Mouse (Mus musculus) ES-Bruce4 (cell line): Measurements from ENCODE around the gene Trim65. TPM values are rescaled to one million over a fixed set of nuclear protein-coding genes. Genes with fewer than 3 reads are reported as not detected.
"Not testable (repeated sequence)": the region's sequence is repeated elsewhere in the genome, so short reads cannot be mapped to it uniquely, and the experiment has no call there.

Experiments used
- H3K27ac ChIP-seq: 2 replicates; pipeline ENCODE4 v1.5.1; 2012; ENCODE audit warnings: low read length, inconsistent platforms; ENCODE audit not compliant: insufficient read depth
- H3K27me3 ChIP-seq: 2 replicates; pipeline ENCODE4 v1.6.1; 2012; ENCODE audit warnings: mild to moderate bottlenecking, low read length, inconsistent platforms; ENCODE audit not compliant: control insufficient read depth, poor library complexity, insufficient read depth, severe bottlenecking
- H3K36me3 ChIP-seq: 2 replicates; pipeline ENCODE4 v1.6.1; 2012; ENCODE audit warnings: inconsistent platforms, mild to moderate bottlenecking, low read length, moderate library complexity; ENCODE audit not compliant: control insufficient read depth, poor library complexity, insufficient read depth, severe bottlenecking
- H3K4me1 ChIP-seq: one replicate; pipeline ENCODE4 v1.8.1; 2011; ENCODE audit warnings: low read length; ENCODE audit not compliant: control insufficient read depth, insufficient read depth
- H3K4me3 ChIP-seq: 2 replicates; pipeline ENCODE4 v1.5.1; 2011; ENCODE audit warnings: low read depth, mild to moderate bottlenecking, low read length
- H3K9ac ChIP-seq: 2 replicates; pipeline ENCODE4 v1.6.1; 2012; ENCODE audit warnings: low read depth, mild to moderate bottlenecking, inconsistent platforms; ENCODE audit not compliant: poor library complexity, severe bottlenecking
- H3K9me3 ChIP-seq: replicated peaks from 2 replicates; pipeline ENCODE4 v1.6.1; 2012; ENCODE audit warnings: mild to moderate bottlenecking, low read length, inconsistent platforms; ENCODE audit not compliant: control insufficient read depth, poor library complexity, insufficient read depth, severe bottlenecking
- CTCF ChIP-seq: IDR thresholded peaks from one replicate; pipeline ENCODE4 v1.8.1; 2011; ENCODE audit warnings: low read depth, low read length
- EP300 ChIP-seq: IDR thresholded peaks from 2 replicates; pipeline ENCODE4 v1.6.1; 2011; ENCODE audit warnings: low read depth, low read length; ENCODE audit not compliant: insufficient read depth
- POLR2A ChIP-seq: IDR thresholded peaks from one replicate; pipeline ENCODE4 v1.8.1; 2011; ENCODE audit warnings: low read length; ENCODE audit not compliant: insufficient read depth
- polyA plus RNA-seq: library from polyadenylated mRNA; stranded (reverse); fragments of >200 nt; gene quantifications from 2 replicates; pipeline ENCODE4 v1.2.4, GENCODE M21; 2011; ENCODE audit warnings: low read depth; ENCODE audit not compliant: missing spikeins, insufficient read depth, insufficient read length

The Trim65 gene
- polyA plus RNA-seq, 1 experiment, result 0.78 TPM

DNA sequence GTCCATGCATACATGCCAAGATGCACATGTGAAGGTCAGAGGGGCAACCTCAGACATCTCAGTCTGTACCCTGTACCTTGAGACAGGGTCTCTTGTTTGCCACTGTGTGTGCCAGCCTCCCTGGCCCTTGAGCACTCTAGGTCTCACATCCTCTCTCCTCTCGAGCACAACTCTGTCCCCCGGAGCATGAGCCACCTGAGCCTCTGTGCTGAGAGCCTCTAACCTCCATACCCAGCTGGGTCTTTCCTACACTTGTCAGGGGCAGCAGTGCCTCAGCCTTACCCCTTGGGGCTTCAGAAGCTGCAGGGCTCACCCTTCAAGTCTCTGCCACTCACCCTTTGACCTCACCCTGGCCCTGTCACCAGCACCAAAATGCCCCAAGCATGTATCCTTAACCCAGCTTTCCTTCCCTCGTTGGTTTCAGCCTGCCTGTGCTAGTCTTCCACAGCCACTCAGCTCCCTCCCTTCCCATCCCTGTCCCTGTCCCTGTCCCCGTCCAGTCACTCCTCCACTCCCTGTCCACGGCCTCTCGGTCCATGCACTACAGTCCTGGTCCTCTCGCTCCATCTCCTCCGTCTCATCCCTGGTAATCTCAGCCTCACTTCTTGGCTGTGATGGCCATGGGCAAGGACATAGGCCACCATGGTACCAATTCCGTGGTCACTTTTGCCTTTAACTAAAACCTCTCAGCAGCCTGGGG is 1.7 kb downstream of the Trim65 start:
- TF ChIP-seq CTCF (no peak), EP300 (no peak), POLR2A (no peak)
- Histone ChIP-seq H3K9me3 (no peaks in the 10 kb centered on the region), H3K27me3 (no peaks in the 10 kb centered on the region), H3K27ac (no peak overlapping the region), H3K4me1 (peaks cover 3% of the 10 kb centered on the region), H3K36me3 (peaks cover 11% of the 10 kb centered on the region), H3K9ac (no peak overlapping the region), H3K4me3 (no peak overlapping the region)

GRCm38 (mm10) chr11:116127986-116128385 is 2.9 kb downstream of the Trim65 start:
- TF ChIP-seq POLR2A (no peak), CTCF (no peak), EP300 (no peak)
- no peaks in the 10 kb centered on the region for H3K9me3 ChIP-seq
- no peak overlapping the region for H3K27ac ChIP-seq
- H3K9ac ChIP-seq, result no peak overlapping the region
- no peaks in the 10 kb centered on the region for H3K27me3 ChIP-seq
- no peak overlapping the region for H3K4me3 ChIP-seq
- peaks cover 3% of the 10 kb centered on the region for H3K4me1 ChIP-seq
- peaks cover 11% of the 10 kb centered on the region for H3K36me3 ChIP-seq

GRCm38 (mm10) chr11:116127156-116127980 is 3.6 kb downstream of the Trim65 start, which contains the start of gene Trim47:
Trim47 (minus strand) TSS chr11:116127210.
- Histone ChIP-seq H3K27ac (no peak within 1 kb of the TSS), H3K36me3 (peaks cover 7% of the 10 kb centered on the region), H3K9ac (no peak within 1 kb of the TSS; the same call in 1 of the 2 replicates), H3K4me1 (peaks cover 3% of the 10 kb centered on the region), H3K27me3 (no peaks in the 10 kb centered on the region), H3K4me3 (peak within 1 kb of the TSS; percentile 43), H3K9me3 (no peaks in the 10 kb centered on the region)
- TF ChIP-seq POLR2A (no peak), EP300 (no peak), CTCF (no peak)

DNA sequence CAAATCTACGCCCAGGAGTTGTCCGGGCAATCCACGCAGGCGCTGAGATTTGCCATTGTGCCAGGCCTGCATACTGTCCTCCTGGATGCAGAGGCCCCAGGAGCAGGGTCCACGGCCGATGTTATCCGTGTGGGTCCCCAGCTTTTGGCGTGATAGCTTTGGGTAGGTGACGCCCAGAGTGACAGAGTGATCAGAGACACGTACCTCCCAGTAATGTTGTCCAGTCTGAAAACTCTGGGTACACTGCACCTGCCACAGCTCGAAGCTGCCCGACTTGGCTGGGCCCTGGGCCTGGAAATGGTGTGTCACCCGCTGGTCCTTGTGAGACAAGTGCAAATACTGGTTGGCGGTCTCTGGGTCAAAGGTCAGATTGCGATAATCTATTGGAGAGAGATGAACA is 4.7 kb downstream of the Trim65 start:
- TF ChIP-seq POLR2A, result no peak
- no peak for TF ChIP-seq CTCF
- no peak for TF ChIP-seq EP300
- Histone ChIP-seq H3K27me3 (no peaks in the 10 kb centered on the region), H3K27ac (no peak overlapping the region), H3K9ac (no peak overlapping the region), H3K9me3 (no peaks in the 10 kb centered on the region), H3K4me1 (peaks cover 3% of the 10 kb centered on the region), H3K4me3 (no peak overlapping the region), H3K36me3 (no peaks in the 10 kb centered on the region)

DNA sequence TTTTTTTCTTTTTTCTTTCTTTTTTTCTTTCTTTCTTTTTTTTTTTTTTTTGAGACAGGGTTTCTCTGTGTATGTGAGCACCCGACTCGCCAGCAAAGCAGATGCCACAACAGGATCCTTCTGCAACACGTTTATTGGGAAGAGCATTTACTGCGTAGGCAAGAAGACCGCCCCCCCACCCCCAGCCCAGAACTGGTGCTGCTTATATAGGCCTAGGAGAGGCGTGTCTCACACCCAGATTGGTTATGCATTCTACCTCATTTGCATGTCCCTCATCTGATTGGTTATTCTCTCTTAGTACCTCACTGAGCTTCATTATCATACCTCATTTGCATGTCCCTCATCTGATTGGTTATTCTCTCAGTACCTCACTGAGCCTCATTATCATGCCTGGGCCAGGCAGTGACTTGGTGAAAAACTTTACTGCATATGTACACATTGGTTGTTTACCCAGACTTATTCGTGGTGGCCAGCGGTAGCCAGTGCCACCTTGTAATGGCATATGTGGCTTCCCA is 9.1 kb downstream of the Trim65 start:
- not testable (repeated sequence) for H3K4me3 ChIP-seq, H3K27ac ChIP-seq, H3K9me3 ChIP-seq, H3K36me3 ChIP-seq, H3K27me3 ChIP-seq, H3K9ac ChIP-seq, H3K4me1 ChIP-seq

GRCm38 (mm10) chr11:116117819-116118218 is 13.1 kb downstream of the Trim65 start:
- Histone ChIP-seq H3K27ac (no peak overlapping the region), H3K9ac (no peak overlapping the region), H3K27me3 (no peaks in the 10 kb centered on the region), H3K4me3 (no peak overlapping the region), H3K4me1 (peaks cover 3% of the 10 kb centered on the region), H3K9me3 (no peaks in the 10 kb centered on the region), H3K36me3 (no peaks in the 10 kb centered on the region)
- TF ChIP-seq CTCF (peak; percentile 6), POLR2A (no peak)
